Mouse (Mus musculus) spleen, adult 2 months (tissue): ENCODE results near the gene Shprh.

Experiments used
- CTCF ChIP-seq: fragments of 200-500 bp; IDR thresholded peaks from 2 replicates; pipeline ENCODE4 v1.5.1; 2011; ENCODE audit warnings: mild to moderate bottlenecking, inconsistent platforms; ENCODE audit not compliant: insufficient read depth, insufficient read length, insufficient replicate concordance; ENCODE audit errors: extremely low read depth
- POLR2A ChIP-seq: fragments of 200-500 bp; IDR thresholded peaks from 2 replicates; pipeline ENCODE4 v1.6.1; 2011; ENCODE audit warnings: low read depth, low read length, inconsistent platforms

- no peak for TF ChIP-seq CTCF
- TF ChIP-seq POLR2A, result no peak
Observed at GRCm38 (mm10) chr10:11175801-11176482, 26.7 kb downstream of the Shprh start.
